Mouse (Mus musculus) WW6 (cell line): ENCODE data around the gene Maml1.

Source experiments
- DNase-seq: peaks from one replicate; pipeline ENCODE4 v3.0.0-alpha.2; 2013; ENCODE audit warnings: low read depth, low spot score

The Maml1 gene

DNA sequence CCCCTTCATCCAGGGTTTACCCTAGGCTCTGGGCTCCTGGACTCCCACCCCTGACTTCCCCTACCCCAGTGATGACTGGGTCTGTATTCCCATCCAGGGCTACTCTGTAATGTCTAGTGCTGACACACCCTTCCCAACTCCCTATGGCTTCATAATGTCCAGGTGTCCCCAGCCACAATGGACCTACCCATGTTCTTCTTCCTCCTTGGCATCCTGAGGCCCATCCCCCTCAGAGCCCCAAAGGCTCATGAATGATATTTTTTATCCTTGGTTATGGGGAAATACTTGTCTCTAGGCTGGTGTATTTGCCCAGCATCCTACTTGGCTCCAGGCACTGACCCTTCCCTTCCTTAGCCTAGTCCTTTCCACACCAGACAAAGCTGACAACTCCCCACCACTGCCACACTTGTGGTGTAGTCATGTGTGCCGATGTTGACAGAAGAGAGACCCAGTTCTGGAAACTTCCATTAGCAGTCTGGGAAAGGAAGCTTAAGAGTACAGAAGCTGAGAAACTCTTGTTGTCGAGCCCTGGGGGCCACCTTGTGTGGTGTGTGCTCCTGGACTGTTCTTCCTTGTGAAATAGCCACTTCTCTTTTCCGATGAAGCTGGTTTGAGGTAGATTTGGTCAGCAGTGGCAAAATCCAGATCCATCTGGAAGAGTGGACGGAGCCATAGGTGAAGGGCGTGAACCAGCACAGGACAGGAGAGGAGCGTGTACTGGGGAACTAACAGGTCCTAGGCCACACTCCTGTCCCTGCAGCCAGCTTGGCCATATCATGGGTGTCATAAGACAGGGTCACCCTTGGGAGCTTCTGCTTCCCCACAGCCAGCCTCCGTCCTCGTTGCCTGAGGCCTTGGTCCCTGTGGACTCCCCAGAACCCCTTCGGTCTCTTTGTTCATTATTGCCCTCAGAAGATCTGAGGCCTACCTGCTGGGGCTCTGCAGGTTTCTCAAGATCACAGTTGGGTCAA lies 53.0 kb downstream of the Maml1 start:
- no peak for DNase-seq

DNA sequence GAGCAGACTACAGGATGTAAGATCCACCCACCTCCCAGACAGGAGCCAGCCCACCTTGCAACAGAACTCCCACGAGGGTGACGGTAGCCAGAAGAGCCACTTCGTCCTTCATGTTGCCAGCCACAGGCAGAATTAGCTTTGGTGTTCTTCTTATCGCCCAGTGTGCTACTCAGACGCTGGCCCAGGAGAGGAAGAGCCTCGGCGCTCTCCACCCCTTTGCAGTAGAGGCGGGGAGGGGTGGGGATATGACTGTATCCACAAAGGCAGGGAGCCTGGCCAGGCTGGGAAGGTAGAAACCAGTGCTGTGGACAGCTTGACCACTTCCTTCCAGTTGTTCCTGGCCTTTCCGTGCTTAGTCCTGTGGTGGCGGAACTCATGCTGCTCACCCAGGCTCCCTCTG lies 53.8 kb downstream of the Maml1 start, which contains the start of gene Ltc4s:
Gene Ltc4s, minus strand, starts transcription at position 293 of the 400 bp plus-strand sequence.
- no peak for DNase-seq

DNA sequence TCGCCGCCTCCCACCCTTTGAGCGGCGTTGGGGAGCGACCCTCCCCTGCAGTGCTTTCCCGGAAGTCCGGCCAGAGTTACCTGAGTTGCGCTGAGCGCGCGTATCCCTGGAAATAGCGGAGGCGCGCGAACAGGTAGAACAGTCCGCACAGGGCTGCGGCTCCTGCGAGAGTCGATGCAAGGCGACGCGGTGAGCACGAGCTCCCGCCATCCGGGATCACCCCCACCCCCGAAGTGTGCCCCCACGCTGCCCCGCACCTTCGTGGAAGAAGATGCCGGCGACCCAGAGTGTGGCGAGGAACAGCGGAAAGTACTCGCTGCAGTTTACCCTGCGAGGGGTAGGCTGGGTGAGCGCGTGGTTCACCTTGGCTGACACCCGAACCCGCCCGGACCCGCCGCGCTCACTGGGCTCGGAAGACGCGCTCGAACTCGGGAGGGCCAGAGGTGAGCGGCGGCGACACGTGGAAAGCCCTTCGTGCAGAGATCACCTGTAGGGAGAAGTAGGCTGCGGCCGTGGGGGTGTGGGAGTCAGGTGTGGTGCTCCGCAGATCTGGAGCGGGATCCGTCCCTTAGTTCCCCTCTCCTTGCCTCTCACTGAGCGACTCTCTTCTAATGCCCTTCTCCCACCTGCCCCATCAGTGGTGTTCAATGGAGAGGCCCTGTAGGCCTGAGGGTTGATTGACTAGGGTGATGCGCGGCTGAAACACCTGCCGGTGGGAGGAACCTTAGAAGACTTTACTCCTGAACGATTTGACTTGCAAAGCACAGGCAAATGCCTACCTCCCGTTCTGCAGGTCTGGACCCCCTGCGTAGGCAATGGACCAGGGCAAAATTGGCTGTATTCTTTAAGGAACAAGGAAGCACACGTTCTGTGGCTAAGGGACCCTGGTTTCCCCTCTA lies 54.9 kb downstream of the Maml1 start:
- no peak for DNase-seq

DNA sequence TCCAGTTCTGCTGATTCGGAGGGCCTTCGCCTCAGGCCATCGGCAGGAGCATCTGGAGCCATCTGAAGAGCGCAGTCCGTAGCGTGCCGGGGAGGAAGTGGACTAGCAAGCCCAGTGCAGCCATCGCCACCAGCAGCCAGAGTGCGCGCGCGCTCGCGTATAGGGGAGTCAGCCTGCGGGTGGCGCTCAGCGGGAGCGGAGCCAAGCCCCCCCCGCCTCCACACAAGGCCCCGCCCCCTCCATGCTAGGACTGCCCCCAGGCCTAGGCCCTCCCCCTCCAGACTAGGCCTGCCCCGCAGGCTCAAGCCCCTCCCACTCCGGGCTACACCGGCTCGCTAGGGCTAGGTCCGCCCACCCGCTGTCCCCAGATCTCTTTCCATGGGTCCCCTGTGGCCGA lies 55.6 kb downstream of the Maml1 start:
- peak; percentile 89 for DNase-seq

DNA sequence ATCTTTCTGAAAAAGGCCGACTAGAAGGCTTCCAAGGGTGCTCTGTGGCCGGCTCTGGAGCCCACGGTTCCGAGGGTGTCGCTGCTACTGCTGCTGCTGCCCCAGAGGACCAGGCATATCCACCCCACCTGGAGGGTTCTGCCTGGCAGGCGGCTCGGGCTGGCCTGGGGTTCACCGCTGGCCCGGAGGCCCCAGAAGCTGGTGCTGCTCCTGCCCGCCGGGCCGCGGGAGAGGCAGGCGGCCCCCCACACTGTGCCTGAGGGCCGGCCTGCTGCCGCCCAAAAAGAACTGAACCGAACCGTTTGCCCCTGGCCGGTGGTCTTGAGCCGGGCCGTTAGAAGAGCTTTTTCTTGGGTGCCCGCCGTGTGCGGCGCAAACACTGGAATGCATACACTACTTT lies 57.5 kb downstream of the Maml1 start:
- DNase-seq = no peak

DNA sequence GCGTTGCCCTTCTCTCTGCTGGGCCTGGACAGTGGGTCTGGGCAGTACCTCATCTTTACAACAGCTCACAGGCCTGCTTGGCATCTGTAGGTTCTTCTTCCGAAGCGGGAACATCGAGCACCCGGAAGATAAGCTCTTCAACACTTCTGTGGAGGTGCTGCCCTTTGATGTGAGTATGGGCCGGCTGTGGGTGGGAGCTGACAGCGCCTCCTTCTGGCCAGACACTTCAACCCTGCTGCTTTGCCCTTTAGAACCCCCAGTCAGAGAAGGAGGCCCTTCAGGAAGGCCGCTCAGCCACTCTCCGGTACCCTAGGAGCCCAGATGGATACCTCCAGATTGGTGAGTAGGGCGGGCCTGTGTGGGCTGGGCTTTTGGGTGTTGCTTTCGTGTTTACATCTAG lies 58.1 kb downstream of the Maml1 start:
- DNase-seq = no peak

DNA sequence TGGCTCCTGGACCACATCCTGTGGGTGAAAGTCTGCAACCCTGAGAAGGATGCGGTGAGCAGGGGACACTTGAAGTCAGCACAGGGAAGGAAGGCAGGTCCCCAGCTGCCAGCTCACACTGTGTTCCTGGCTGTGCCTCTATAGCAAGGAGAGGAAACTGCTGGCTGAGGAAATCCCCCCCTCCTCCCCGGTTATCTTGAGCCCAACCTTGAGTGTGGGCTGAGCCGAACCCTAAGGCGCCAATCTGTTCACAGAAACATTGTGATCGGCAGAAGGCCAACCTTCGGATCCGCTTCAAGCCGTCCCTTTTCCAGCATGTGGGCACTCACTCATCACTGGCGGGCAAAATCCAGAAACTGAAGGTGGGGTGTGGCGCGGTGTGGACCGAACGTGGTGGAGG lies 59.1 kb downstream of the Maml1 start:
- no peak for DNase-seq

DNA sequence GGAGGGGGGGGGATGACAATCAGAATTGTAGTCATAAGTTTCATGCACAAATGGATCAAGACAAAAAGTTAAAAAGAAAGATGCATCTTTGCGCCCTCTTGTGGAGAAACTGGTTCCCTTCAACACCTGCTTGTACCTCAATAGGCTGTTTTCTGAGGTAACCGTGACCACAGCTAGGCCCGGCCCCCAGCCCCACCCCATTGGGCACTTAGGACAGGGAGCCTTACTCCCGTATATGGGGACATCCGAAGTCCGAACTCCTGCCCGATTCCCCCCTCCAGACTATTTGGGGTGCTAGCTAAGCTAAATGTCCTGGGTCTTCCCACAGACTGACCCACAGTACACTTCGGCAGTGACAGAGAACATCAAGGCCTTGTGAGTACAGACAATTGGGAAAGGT lies 60.7 kb downstream of the Maml1 start:
- DNase-seq = no peak

DNA sequence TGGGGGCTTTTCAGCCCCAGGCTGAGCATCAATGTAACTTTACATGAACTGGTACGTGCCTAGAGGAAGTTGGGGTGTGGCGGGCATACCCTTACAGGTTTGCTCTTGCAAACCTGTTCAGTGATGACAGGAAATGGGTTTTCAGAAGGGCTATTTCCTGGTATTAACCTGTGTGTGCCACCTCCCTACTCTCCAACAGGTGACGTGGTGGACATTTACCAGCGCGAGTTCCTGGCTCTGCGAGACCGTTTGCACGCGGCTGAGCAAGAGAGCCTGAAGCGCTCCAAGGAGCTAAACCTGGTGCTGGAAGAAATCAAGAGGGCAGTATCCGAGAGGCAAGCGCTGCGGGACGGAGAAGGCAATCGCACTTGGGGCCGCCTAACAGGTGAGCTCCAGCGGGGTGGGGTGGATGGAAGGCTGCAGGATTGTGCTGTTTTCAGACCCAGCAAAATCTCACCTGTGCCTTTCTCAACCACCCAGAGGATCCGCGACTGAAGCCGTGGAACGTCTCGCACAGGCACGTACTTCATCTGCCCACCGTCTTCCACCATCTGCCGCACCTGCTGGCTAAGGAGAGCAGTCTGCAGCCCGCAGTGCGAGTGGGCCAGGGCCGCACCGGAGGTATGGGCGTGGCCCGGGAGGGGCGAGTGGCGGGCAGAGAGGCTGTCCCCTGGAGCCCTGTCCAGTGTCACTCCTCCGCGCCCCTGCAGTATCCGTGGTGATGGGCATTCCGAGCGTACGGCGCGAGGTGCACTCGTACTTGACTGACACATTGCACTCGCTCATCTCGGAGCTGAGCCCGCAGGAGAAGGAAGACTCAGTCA lies 61.4 kb downstream of the Maml1 start:
- DNase-seq = no peak

DNA sequence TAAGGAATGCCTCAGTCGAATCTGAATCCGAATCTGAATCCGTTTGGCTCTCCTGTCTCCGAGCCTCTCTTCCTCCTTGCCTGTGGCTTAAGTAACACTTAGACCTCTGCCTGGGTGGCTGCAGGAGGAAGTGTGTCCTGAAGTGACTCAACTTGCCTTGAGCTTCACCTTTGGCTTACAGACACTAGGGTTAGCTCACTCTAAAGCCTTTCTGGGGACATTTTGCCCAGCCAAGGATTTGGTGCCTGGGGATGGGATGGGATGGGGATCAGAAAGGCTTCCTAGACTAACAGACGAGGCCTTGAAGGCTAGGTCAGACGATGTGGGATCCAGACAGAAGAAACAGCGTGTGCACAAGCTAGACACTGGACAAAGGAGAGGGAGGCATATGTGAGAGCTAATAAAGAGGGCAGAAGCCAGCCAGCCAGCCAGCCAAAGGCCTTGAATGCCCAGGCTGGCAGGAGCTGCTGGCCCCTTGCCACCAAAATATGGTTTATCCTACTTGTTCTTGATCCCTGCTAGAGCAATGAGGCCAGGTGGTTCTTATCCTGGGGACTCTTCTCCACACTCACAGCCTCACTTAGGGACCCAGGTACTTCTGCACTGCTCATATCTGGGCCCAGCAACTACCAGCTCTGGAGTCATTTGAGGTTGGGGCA lies 62.7 kb downstream of the Maml1 start:
- no peak for DNase-seq

DNA sequence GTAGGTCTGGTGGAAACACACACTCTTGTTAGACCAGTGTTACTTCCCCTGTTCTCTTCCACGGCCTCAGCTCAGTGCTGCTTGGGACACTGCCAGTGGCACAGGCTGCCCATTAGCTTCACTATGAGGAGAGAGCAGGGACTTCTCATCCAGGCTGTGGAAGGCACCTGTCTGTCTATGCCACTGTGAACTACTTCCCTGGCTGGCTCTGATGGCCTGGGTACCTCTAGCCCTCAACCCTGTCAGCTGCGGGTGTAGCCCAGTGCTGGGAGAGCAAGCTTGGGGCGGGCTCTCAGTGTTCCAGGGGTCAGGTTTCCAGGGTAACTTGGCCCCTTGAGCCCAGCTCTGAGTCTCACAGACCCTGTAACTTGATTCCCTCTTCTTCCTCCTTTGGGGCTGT lies 63.3 kb downstream of the Maml1 start:
- DNase-seq = no peak

DNA sequence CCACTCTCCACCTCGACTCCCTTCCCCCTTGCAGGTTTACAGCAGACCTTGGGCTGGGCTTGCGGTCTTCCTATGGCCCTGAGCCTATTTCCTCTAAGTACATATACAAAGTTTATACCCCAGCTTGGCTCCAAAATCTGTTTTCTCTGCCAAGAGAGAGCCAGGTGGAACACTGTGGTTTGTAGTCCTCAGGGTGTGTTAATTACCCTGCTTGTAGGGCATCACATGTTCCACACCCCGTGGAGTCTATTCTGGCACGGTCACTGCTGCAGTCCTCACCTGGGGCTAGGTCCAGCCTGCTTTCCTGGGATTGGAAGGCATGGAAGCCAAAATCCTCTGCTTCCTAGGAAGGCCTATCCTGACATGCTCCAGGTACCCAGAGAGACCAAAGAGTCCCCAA lies 64.4 kb downstream of the Maml1 start:
- no peak for DNase-seq

DNA sequence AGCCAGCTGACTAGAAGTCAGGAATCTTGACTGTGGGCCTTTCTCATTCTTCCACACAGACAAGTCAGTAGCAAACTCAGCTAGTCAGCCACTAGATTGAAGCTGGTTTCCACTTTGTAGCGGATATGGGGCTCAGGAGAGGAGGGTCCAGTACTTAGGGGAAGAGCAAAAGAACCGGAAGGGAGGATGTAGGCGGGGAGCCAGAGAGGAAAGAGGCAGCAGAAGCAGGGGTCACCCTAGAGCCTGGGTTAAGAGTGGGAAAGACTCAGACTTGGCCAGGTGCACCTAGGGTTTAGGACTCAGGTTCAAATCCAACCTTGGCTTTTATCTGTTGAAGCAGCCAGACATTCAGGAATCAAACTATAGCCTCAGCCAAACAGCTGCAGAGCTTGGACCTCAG lies 64.9 kb downstream of the Maml1 start:
- DNase-seq = no peak

DNA sequence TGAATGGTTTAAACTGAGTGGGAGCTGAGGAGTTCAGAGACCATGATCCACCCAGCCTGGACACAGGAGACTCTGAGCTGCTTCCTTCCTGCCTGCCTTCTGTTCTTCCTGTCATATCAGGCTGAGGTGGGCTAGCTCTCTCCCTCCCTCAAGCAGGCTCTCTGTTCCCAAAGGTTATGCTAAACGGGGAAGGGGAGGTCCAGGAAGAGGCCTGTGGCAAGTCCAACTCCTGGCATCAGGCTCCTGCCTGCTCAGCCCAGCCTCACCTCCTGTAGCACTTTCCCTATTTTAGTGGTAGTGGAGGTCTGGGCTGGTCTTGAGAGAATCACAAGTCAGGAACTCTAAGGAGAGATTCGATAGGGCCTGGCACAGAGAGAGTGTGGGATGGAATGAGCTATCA lies 65.7 kb downstream of the Maml1 start:
- no peak for DNase-seq

DNA sequence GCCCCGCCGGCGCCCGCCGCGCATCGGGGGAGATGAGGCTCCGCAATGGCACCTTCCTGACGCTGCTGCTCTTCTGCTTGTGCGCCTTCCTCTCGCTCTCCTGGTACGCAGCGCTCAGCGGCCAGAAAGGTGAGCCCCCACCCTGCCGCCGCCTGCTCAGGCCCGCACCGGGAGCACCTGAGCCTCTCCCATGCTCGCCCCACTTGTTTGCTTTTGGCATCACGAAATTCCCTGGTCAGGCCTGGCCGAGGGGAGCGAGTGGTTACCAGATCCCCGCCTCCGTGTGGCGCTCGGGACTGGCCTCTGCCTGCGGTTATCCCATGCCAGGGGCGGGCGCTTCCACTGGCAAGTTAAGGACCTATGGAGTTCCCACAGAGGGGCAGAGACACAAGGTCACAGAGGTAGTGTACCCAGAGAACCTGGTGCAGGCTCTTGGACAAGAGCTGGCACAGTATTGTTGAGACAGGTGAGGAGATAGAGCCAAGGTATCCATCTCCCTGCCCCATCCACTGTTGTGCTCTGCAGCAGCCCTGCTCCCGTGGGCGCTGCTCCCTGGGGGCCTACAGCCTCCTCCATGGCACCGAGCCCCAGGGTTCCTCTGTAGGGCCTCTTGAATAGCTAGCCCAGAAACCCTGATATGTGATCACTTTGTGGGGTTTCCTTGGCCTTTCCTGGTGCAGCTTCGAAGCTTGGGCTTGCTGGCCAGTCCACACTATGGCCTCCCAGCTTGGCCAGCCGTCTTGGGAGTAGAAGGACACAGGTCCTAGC lies 66.3 kb downstream of the Maml1 start:
- no peak for DNase-seq

DNA sequence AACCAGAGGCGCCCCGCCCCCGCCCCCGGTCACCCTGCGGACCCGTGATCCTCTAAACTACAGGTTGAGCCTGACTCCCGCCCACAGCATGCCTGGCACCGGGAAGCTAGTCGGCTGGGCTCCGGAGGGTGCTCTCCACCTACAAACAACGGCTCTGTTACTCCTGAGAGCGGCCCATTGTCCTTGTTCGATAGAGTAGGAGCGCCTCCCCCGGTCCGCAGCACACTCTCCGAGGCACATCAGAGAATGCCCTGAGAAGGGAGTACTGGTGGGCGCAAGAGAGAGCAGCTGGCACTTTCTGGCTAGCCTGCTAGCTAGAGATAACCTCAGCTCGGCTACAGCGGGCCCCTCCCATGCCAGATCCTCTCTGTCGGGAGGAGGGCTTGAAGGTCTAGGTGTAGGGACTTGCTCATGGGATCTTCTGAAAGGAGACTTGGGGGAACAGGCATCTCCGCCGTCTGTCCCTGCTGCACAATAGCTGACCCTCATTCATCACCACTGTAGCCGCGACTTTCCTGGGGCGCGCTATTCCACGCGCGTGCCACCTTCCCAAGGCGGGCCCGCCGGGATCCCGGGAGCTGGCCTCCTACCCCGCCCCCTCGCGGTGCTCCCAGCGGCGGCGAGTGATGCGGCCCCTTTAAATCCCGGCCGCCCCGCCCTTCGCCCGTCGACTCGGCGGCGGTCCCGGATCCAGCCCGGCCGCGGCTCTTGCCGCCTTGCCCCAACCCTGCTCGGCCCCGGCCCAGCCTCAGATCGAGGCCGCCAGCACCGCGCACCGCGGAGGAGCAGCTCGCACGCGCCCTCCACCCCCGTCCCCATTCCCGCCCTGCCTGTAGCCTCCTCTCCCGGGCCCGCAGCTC lies 67.2 kb downstream of the Maml1 start:
- no peak for DNase-seq

DNA sequence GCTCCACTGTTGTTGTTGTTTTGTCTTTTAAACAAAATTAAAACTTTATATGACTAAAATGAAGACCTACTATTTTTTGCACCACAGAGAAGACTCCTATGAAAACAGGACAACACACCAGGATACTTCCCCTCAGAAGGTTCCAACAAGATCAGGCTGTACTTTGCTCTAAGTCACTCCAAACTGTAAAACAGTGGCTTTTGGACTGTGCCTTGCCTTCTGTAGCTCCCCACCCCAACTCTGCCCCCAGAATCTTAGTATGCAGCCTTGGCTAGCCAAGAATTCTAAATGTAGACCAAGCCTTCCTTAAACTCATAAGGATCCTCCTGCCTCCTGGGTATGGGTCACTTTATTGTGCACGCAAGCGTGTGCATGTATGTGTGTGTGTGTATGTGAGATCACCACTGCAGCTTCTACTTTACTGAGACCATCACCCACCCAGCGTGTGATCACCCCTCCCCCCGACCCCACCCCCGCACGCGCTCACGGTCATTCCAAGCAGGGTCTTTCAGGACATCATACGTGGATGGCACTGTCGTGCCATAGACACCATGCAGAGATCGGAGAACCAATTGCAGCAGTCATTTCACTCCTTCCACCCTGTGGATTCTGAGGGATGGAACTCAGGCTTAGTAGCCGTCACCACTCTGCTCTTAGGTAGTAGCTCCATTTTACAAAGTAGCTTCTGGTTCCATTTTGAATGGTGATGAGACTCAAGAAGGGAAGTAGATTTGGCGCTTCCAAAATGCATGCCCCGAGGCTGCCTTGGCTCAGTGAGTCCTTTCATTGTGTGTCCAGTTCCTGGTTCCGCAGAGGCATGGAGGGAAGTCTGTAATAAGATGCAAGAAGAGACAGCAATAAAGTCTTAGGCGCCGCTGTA lies 68.1 kb downstream of the Maml1 start:
- DNase-seq = no peak

DNA sequence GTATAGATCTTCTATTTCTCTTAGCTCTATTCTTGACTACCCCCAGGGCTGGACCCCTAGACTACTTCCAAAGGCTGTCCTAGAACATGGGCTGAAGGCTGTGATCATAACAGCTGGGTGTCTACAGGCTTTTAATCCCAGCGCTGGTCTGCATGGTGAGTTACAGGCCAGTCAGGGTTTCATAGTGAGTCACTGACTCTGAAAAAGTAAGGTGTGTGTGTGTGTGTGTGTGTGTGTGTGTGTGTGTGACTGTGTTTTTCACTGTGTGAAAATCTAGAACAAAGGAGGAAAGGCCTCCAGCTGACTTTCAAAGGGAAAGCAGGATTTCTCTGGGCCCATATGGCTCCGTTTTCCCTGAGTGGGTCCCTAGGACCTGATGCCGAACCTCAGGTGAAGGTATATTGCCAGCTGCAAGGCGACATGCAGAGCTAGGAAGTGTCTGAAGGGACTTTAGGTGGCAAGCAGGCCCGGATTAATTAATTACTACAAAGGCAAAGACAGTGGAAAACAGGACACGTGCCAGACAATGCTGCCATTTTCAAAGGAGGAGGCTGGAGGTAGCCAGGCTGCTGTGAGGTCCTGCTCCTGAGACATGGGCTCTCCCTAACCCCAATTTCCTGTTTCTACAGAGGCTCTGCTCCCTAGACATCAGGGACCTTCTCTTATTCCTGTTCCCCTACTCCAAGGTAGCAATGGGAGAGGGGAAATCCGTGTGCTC lies 69.4 kb downstream of the Maml1 start:
- DNase-seq = no peak
